Mouse (Mus musculus) lung, adult 2 months (tissue): ENCODE results near the gene Rbm24.

ENCODE experiments used
- CTCF ChIP-seq: fragments of 200-500 bp; IDR thresholded peaks from 2 replicates; pipeline ENCODE4 v1.5.1; 2011; ENCODE audit warnings: mild to moderate bottlenecking, low read length, control low read depth; ENCODE audit not compliant: insufficient read depth
- POLR2A ChIP-seq: fragments of 200-500 bp; IDR thresholded peaks from 2 replicates; pipeline ENCODE4 v1.6.1; 2011; ENCODE audit warnings: low read depth, mild to moderate bottlenecking, control low read depth, low read length, borderline replicate concordance; ENCODE audit errors: extremely low read depth

DNA sequence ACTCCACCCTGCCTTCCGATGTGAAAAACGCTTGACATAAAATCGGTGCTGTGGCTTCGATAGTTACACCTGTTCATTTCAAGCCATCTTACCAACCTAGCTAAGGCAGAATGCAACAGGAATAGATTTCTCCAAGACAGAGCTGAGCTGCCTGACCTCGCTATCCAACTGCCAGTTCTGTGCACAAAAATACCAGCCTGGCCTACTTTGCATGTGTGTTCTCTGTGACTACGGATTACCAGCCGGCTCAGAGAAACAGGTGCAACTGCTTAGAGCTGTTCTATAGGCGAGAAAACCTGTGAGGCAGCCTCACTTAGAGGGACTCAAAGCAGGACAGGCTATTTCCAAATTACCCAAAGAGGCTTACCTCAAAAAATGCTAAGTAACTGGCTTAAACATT is 4.2 kb upstream of the Rbm24 start:
- TF ChIP-seq CTCF (no peak), POLR2A (no peak)
